Mouse (Mus musculus) neutrophil, adult 59 days (primary cell): ENCODE measurements around the gene Nkap. TPM values are rescaled to one million over a fixed set of nuclear protein-coding genes. Genes with fewer than 3 reads are reported as not detected.

ENCODE experiments used
- total RNA-seq, 2 experiments: library from RNA; stranded (reverse); gene quantifications; 1 replicate in 1 of 2; 2 replicates in 1 of 2; pipeline ENCODE4 v1.2.4; 2023

Gene Nkap
- total RNA-seq: 10 to 100 TPM; 10.7 to 14.5 TPM

GRCm38 (mm10) chrX:37126671-37127358 lies at the start of gene Nkap:
Nkap (plus strand) TSS chrX:37126795.

GRCm38 (mm10) chrX:37084927-37085660 lies 41.5 kb upstream of the Nkap start, which contains the start of gene Rpl39:
Rpl39 (minus strand) TSS chrX:37085402.

GRCm38 (mm10) chrX:37110193-37110880 lies 16.3 kb upstream of the Nkap start, which contains the start of gene Upf3b:
Upf3b (minus strand) TSS chrX:37110322.

GRCm38 (mm10) chrX:37168742-37169141 lies 42.1 kb downstream of the Nkap start, which contains the start of gene Akap14:
Akap14 (minus strand) TSS chrX:37168842.

GRCm38 (mm10) chrX:37191105-37191743 lies 64.6 kb downstream of the Nkap start, which contains the start of the genes Ndufa1 and Rnf113a1:
Ndufa1 (minus strand) TSS chrX:37191163.
Rnf113a1 (plus strand) TSS chrX:37191245.

Other genes starting within 250 kb of the Nkap start
- 1 to 10 TPM; 2.8 to 2.9 TPM for gene Nkrf, start 223.9 kb upstream of the Nkap start, total RNA-seq
- gene Sept6, start 135.0 kb upstream of the Nkap start, total RNA-seq: 10 to 100 TPM; 22.5 to 27.0 TPM
- gene Sowahd, start 78.0 kb upstream of the Nkap start, total RNA-seq: under 1 TPM in 1 of 2 experiments, not detected in 1; 0.44 TPM
- 100 to 1,000 TPM; 356 to 442 TPM for gene Rpl39, start 41.4 kb upstream of the Nkap start, total RNA-seq
- gene Upf3b, start 16.5 kb upstream of the Nkap start, total RNA-seq: 10 to 100 TPM; 11.0 to 12.4 TPM
- not detected for gene Akap14, start 42.0 kb downstream of the Nkap start, total RNA-seq
- gene Ndufa1, start 64.4 kb downstream of the Nkap start, total RNA-seq: 100 to 1,000 TPM; 109 to 125 TPM
- gene Rnf113a1, start 64.5 kb downstream of the Nkap start, total RNA-seq: 1 to 10 TPM; 4.0 to 4.7 TPM
- gene Gm9, start 84.2 kb downstream of the Nkap start, total RNA-seq: not detected
- gene Rhox1, start 95.5 kb downstream of the Nkap start, total RNA-seq: not detected
- gene Rhox2a, start 118.2 kb downstream of the Nkap start, total RNA-seq: not detected
- not detected for gene Rhox3a, start 123.1 kb downstream of the Nkap start, total RNA-seq
- gene Rhox4a, start 138.5 kb downstream of the Nkap start, total RNA-seq: not detected